Comparison of ENCODE assay signal across 9 mouse cellular contexts in genomic region chr4:136179456-136179855, GRCm38 (mm10). TPM values are rescaled to one million over a fixed set of nuclear protein-coding genes. Genes with fewer than 3 reads are reported as not detected.
DNase-seq lines count a peak whose midpoint lies in the region; ATAC-seq and TF ChIP-seq lines count a peak whose summit lies in the region.
"Had no signal": no experiment of that assay in that cellular context is flagged by ENCODE, and none has a peak within 500 bp of the region (broad histone marks: within the 10 kb centered on the region; RNA-seq: fewer than 3 reads in every experiment).

No protein-coding gene starts in this region.

- no peak for DNase-seq in heart, adult 2 months
- no peak for DNase-seq in heart, postnatal 36 days
- no peak for DNase-seq in spleen, adult 2 months (ENCODE audit: low read depth in 1 of 2, low spot score in 2 of 2)
- no peak for DNase-seq in spleen, postnatal 10 days (ENCODE audit: low spot score in 2 of 2)
- DNase-seq in urinary bladder, postnatal 36 days (ENCODE audit: low spot score in 2 of 2) = no peak
- DNase-seq in adrenal gland, postnatal 25 days = no peak

- WGBS in heart, adult 2 months = 90% methylated on average over 7 of the region's 7 CpGs
- WGBS in spleen, adult 2 months = 27% methylated on average over 7 of the region's 7 CpGs
- WGBS in liver, embryonic 16.5 days (ENCODE audit: insufficient replicate concordance) = 56% methylated on average over 7 of the region's 7 CpGs
- WGBS in stomach, embryonic 15.5 days = 91% methylated on average over 7 of the region's 7 CpGs

- peaks cover 4% of the 10 kb centered on the region for H3K4me1 ChIP-seq in heart, adult 2 months (ENCODE audit: control insufficient read depth, insufficient read depth, low read length)
- H3K4me1 ChIP-seq in spleen, adult 2 months (ENCODE audit: control insufficient read depth, insufficient read depth, insufficient read length) = peaks cover 53% of the 10 kb centered on the region; the same call in 1 of the 2 replicates
- peaks cover 81% of the 10 kb centered on the region for H3K4me1 ChIP-seq in liver, embryonic 16.5 days (ENCODE audit: control insufficient read depth, low read depth, low read length)
- H3K4me1 ChIP-seq in stomach, embryonic 15.5 days = peaks cover 58% of the 10 kb centered on the region

- TF ChIP-seq CTCF in heart, adult 2 months (IDR thresholded peaks at IDR 0.05) = no peak
- no peak for TF ChIP-seq CTCF in spleen, adult 2 months (IDR thresholded peaks at IDR 0.05; ENCODE audit: extremely low read depth, insufficient read depth, insufficient read length, insufficient replicate concordance)

- intact Hi-C loops in heart, adult 2 months (cut with DNase I) = no loop called here
- intact Hi-C loops in heart, postnatal 36 days (cut with DNase I) = no loop called here

- H3K9ac ChIP-seq in heart, adult 2 months (ENCODE audit: low read depth, low read length) = no peak overlapping the region
- H3K9ac ChIP-seq in liver, embryonic 16.5 days (ENCODE audit: low read depth, low read length) = peak overlapping the region; percentile 99
- H3K9ac ChIP-seq in stomach, embryonic 15.5 days = no peak overlapping the region

- H3K27me3 ChIP-seq in heart, adult 2 months (ENCODE audit: control insufficient read depth, insufficient read depth, low read length) = no peaks in the 10 kb centered on the region
- no peaks in the 10 kb centered on the region for H3K27me3 ChIP-seq in spleen, adult 2 months (ENCODE audit: control insufficient read depth, insufficient read depth, low read length)
- H3K27me3 ChIP-seq in liver, embryonic 16.5 days (ENCODE audit: control insufficient read depth, insufficient read depth, low read depth, low read length) = no peaks in the 10 kb centered on the region
- no peaks in the 10 kb centered on the region for H3K27me3 ChIP-seq in stomach, embryonic 15.5 days (replicated peaks)

- TF ChIP-seq EP300 in heart, adult 2 months (IDR thresholded peaks at IDR 0.05; ENCODE audit: insufficient read depth, low read depth, low read length) = no peak

- no peak for ATAC-seq in liver, embryonic 16.5 days (ENCODE audit: low read depth)
- no peak for ATAC-seq in stomach, embryonic 15.5 days (ENCODE audit: insufficient read depth, low FRiP score, low read depth)

- H3K79me2 ChIP-seq in heart, adult 2 months (replicated peaks; ENCODE audit: control insufficient read depth, insufficient read depth, low read length) = no peaks in the 10 kb centered on the region

- H3K4me2 ChIP-seq in liver, embryonic 16.5 days (ENCODE audit: low read depth, low read length) = peak overlapping the region; percentile 85
- H3K4me2 ChIP-seq in stomach, embryonic 15.5 days = no peak overlapping the region

- H3K4me3 ChIP-seq in heart, adult 2 months = no peak overlapping the region
- H3K4me3 ChIP-seq in spleen, adult 2 months (ENCODE audit: extremely low read depth, insufficient read depth, insufficient read length) = 0 out of 2 replicates have a peak overlapping the region, but pooled peaks have one; percentile 63
- H3K4me3 ChIP-seq in liver, embryonic 16.5 days (ENCODE audit: low read depth, low read length) = peak overlapping the region; percentile 92
- H3K4me3 ChIP-seq in stomach, embryonic 15.5 days (replicated peaks) = no peak overlapping the region

- no peaks in the 10 kb centered on the region for H3K36me3 ChIP-seq in heart, adult 2 months (ENCODE audit: control insufficient read depth, insufficient read depth, low read length)
- H3K36me3 ChIP-seq in spleen, adult 2 months (ENCODE audit: control insufficient read depth, insufficient read depth, low read length) = 0 out of 2 replicates have a peak, but pooled peaks cover 1% of the 10 kb centered on the region
- H3K36me3 ChIP-seq in liver, embryonic 16.5 days (ENCODE audit: control insufficient read depth, insufficient read depth) = peaks cover 61% of the 10 kb centered on the region
- H3K36me3 ChIP-seq in stomach, embryonic 15.5 days = no peaks in the 10 kb centered on the region

- peak overlapping the region; percentile 1; the same call in 1 of the 2 replicates for H3K27ac ChIP-seq in heart, adult 2 months
- H3K27ac ChIP-seq in spleen, adult 2 months (ENCODE audit: insufficient read depth, low read length) = peak overlapping the region; percentile 96
- H3K27ac ChIP-seq in liver, embryonic 16.5 days (ENCODE audit: low read length) = peak overlapping the region; percentile 99
- H3K27ac ChIP-seq in stomach, embryonic 15.5 days = 0 out of 2 replicates have a peak overlapping the region, but pooled peaks have one; percentile 41

- no peak for TF ChIP-seq POLR2A in heart, adult 2 months (IDR thresholded peaks at IDR 0.05; ENCODE audit: insufficient read depth, low read depth, low read length)
- TF ChIP-seq POLR2A in spleen, adult 2 months (IDR thresholded peaks at IDR 0.05; ENCODE audit: low read depth, low read length) = no peak

- H3K9me3 ChIP-seq in liver, embryonic 16.5 days (replicated peaks; ENCODE audit: control insufficient read depth, low read length) = no peaks in the 10 kb centered on the region
- H3K9me3 ChIP-seq in stomach, embryonic 15.5 days = no peaks in the 10 kb centered on the region

RNA-seq across cellular contexts. Expression of gene E2f2, which starts 7.3 kb away (rescaled TPM):
- 1 to 10 TPM in 1 of 2 experiments, under 1 TPM in 1; 0.65 to 5.3 TPM for total RNA-seq in heart, adult 2 months (2021)
- polyA plus RNA-seq in heart, adult 2 months (2012; rRNA removed) = 0.41 and 1.3 TPM in 2 replicates
- total RNA-seq in heart, postnatal 36 days (2021) = 1 to 10 TPM; 1.4 to 2.1 TPM
- polyA plus RNA-seq in spleen, adult 2 months (2012; rRNA removed) = 32.1 and 33.5 TPM in 2 replicates
- polyA plus RNA-seq in liver, embryonic 16.5 days (2015; fragmentation: Nextera tagmentation; extraction: Ambion mirVana) = 83.5 and 93.6 TPM in 2 replicates
- 8.6 and 11.4 TPM in 2 replicates for polyA plus RNA-seq in stomach, embryonic 15.5 days (2015; fragmentation: Nextera tagmentation; extraction: Ambion mirVana)
- 4.1 and 4.8 TPM in 2 replicates for total RNA-seq in adrenal gland, postnatal 25 days (2021)

RNA-seq across cellular contexts. Expression of gene Asap3, which starts 26.7 kb away (rescaled TPM):
- 10 to 100 TPM in 1 of 2 experiments, 1 to 10 TPM in 1; 7.8 to 10.2 TPM for total RNA-seq in heart, adult 2 months (2021)
- polyA plus RNA-seq in heart, adult 2 months (2012; rRNA removed) = 8.6 and 9.4 TPM in 2 replicates
- total RNA-seq in heart, postnatal 36 days (2021) = 10 to 100 TPM in 1 of 2 experiments, 1 to 10 TPM in 1; 9.4 to 11.7 TPM
- polyA plus RNA-seq in spleen, adult 2 months (2012; rRNA removed) = 1.9 and 2.5 TPM in 2 replicates
- polyA plus RNA-seq in liver, embryonic 16.5 days (2015; fragmentation: Nextera tagmentation; extraction: Ambion mirVana) = 2.2 and 3.0 TPM in 2 replicates
- polyA plus RNA-seq in stomach, embryonic 15.5 days (2015; fragmentation: Nextera tagmentation; extraction: Ambion mirVana) = 6.4 and 7.8 TPM in 2 replicates
- 1.8 and 2.8 TPM in 2 replicates for total RNA-seq in adrenal gland, postnatal 25 days (2021)
- total RNA-seq: common myeloid progenitor, adult 5-6 weeks had no signal

RNA-seq across cellular contexts. Expression of gene Id3, which starts 36.2 kb away (rescaled TPM):
- total RNA-seq in heart, adult 2 months (2021) = 10 to 100 TPM; 56.8 to 58.8 TPM
- polyA plus RNA-seq in heart, adult 2 months (2012; rRNA removed) = 92.1 and 120 TPM in 2 replicates
- 10 to 100 TPM; 58.1 to 63.9 TPM for total RNA-seq in heart, postnatal 36 days (2021)
- 138 and 195 TPM in 2 replicates for polyA plus RNA-seq in spleen, adult 2 months (2012; rRNA removed)
- polyA plus RNA-seq in liver, embryonic 16.5 days (2015; fragmentation: Nextera tagmentation; extraction: Ambion mirVana) = 37.5 and 40.6 TPM in 2 replicates
- polyA plus RNA-seq in stomach, embryonic 15.5 days (2015; fragmentation: Nextera tagmentation; extraction: Ambion mirVana) = 274 and 292 TPM in 2 replicates
- 59.6 and 78.0 TPM in 2 replicates for total RNA-seq in adrenal gland, postnatal 25 days (2021)
- total RNA-seq: common myeloid progenitor, adult 5-6 weeks had no signal

Comparison
In these comparisons a context has a peak if more than half of its experiments do, and no peak if none do; other contexts are left out.
1. H3K27ac ChIP-seq: peak in every context shown above with its lines; median percentile 99 in liver, embryonic 16.5 days; 96 in spleen, adult 2 months; 41 in stomach, embryonic 15.5 days; 1 in heart, adult 2 months.
2. H3K4me3 ChIP-seq: peak in spleen, adult 2 months (single experiment) and liver, embryonic 16.5 days (single experiment); none in heart, adult 2 months (single experiment) and stomach, embryonic 15.5 days (single experiment).